Mouse (Mus musculus) layer of hippocampus, adult 18-20 months (tissue): Measurements from ENCODE around the gene Cd8a. TPM values are rescaled to one million over a fixed set of nuclear protein-coding genes. Genes with fewer than 3 reads are reported as not detected.

Source experiments
- DNase-seq, 2 experiments: peaks; one replicate each; pipeline ENCODE4 v3.0.0; 2022; ENCODE audit warnings: low spot score in 2 of 2
- total RNA-seq, 2 experiments: library from RNA; stranded (reverse); gene quantifications; 2 replicates each; pipeline ENCODE4 v1.2.3; 2021

The Cd8a gene
- total RNA-seq, 2 experiments from 2014 or later = not detected

DNA sequence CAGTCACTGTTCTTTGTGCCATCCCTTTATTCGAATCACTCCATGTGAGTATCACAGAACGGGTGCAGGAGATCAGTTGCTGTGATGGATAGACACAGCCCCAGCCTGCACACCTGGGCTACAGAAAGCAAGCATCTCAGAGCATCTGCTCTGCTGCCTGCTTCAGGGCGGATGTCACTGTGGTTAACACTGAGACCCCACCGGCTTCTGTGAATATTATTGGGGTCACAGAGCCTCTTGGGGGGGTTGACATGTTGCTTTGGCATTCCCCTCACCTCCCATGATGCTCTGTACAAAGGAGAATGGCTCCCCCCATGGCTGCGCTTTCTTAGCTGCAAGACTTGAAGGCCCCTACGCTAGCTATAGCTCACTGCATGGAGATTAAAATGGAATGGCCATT is 3.8 kb upstream of the Cd8a start:
- DNase-seq = no peak

DNA sequence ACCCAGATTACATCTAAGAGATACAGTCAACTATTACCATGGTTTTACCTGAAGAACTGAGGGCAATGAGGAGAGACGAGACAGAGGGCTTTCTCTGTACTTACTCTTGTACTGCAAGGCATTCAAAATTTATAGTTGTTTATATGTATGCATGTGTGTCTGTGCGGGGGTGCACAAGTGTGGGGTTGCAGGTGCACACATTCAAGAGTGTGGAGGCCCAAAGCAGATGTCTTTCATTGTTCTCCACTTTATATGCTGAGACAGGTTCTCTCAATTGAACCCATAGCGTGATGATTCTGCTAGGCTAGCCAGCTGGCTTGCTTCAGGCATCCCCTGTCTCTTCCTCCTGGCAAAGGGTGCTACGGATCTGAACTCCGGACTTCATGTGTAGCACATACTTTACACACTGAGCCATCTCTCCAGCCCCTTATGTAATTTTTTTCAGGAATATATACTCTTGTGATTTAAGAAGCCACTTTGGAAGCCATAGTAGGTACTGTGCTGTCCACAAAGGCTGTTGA is 2.1 kb upstream of the Cd8a start:
- DNase-seq = no peak

DNA sequence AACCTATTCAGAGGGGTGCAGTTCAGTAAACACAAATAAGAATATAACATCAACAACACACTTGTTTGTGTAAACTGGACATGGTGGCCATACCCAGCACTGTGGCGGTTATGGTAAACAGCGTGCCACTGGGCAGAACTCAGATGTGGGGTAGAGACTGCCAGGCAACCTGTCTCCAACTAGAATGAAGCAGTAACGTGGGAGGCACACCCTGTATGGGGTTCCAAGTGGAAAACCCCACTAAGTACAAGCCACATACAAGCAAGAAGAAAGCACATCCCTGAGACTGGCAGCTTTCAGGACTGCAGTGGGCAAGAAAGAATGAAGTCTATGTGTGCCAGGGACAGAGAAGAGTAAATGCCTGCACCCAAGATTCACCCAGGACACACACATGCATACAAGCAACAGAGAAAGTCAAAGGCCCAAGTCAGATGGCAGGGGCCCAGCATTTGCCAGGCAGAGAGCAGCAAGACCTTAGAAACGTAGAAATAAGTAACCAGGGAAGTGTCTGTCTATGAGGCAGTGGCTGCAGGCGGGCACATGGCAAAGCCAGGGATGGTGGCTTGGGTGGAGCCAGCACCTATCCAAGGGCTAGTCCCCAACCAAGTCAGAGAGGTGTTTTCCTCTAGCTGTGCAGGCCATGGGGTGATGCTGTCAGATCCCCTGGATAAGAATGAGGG is 1.0 kb upstream of the Cd8a start:
- DNase-seq = no peak

DNA sequence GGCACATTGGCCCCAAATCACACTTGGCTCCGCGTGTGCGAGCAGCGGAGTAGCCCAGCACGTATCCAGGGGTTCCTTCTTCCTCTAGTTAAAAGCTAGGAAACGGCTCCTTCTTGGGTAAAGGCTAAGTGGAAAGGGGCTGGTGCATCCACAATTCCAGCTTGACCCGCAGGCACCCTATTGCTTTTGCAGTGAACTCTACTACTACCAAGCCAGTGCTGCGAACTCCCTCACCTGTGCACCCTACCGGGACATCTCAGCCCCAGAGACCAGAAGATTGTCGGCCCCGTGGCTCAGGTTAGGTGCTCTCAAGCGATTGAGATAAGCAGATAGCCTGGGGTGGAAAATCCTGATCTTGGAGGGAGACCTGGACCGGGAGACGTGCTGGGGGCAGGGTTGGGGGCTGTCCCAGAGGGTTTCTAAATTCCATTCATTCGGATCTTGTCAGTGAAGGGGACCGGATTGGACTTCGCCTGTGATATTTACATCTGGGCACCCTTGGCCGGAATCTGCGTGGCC is 1.1 kb downstream of the Cd8a start:
- DNase-seq = no peak

DNA sequence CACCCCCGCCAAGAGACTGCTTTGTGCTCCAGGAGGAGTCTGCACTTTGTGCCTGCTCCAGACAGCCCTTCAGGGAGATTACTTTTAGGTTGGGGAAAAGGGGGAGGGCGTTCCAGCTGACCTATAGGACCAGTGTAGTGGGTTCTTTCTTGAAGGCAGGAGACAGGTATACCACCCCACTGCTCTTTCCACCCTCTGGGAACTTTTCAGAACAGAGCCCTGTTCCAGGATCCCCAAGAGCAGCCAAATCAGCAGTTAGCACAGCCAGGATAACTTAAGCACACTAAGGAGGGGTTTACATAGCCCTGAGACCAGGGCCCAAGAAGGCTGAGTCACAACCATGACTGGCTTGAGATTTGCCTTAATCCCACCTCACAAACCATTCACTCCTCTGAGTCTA is 1.7 kb downstream of the Cd8a start:
- DNase-seq = no peak

DNA sequence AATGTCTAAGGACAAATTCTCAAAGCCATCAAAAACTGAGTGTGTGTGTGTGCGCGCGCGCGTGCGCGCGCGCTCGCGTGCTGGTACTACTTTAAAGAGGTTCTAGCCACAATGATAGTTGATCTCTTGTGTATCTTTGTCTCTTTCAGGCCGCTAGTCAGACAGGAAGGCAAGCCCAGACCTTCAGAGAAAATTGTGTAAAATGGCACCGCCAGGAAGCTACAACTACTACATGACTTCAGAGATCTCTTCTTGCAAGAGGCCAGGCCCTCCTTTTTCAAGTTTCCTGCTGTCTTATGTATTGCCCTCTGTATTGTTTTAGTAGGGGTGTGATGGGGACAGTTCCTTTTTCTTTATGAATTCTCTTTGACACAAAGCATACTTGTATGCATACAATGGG is 3.5 kb downstream of the Cd8a start:
- DNase-seq = no peak

DNA sequence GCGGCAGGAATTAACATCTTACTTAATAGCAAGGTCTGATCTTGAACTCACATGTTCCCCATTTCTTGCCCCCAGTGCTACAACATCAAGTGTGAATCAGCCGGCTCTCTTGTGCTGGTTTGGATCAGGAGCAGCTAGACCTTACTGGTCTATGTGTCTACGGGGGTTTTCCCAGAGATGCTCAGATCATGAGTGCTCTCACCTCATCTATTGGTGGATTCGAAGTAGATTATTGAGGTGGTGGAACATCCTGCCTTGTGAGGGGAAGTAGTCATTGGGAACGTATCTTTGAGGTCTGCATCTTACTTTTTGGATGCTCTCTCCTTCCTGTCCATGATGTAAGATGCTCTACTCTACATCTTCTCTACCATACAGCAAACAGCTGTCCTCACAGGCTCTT is 8.4 kb downstream of the Cd8a start:
- no peak for DNase-seq

DNA sequence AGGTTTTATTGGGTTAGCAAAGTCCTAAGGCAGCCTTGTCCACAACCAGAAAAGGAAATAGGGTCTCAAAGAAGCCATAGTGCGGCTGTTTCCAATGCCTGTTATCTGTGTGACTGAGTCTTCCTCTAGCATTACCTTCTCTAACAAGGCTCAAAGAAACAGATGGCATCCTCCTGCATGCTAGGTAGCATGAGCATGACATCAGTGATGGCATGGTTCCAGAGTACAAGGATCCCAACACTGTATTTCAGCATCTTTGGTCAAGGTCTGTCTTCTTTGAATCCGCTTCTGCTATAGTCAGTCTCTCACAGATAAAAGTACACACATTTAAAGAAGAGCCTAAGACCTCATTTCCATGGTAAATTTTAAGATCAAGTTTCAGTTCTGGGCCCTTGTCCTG is 17.3 kb downstream of the Cd8a start:
- DNase-seq = no peak

DNA sequence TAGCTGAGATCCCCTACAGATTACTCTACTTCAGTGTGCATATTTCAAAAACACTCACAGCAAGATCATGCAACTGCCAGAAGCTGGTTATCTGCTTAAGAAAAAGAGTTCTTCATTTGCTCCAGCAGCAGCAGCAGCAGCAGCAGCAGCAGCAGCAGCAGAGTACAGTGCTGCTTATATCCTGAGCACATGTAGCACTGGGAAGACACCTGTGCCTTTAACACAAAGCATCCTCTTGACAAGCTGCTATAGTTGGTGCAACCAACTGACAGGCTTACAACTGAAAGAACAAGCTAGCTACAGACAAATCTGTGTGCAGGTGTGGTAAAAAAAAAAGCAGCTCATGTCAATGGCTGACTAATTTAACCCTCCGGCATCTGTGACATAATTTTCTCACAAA is 22.8 kb downstream of the Cd8a start:
- DNase-seq = no peak

DNA sequence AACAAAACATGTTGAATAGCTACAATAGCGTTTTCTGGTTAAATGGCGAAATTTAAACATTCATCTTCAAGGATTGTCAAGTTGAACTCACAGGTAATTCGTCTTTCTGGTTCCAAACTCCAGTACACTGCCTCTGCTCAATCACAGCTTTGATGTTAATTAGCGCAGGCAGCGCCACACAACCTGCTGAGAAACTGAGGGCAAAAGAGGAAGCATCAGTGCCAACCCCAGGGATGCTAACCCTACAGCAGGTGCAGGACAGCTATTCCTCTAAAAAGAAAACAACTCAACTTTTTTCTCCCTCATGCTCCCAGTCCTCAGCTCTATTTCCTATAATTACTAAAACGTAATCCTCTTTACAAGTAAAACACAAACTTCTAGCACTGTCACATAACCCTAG is 23.5 kb downstream of the Cd8a start:
- no peak for DNase-seq

DNA sequence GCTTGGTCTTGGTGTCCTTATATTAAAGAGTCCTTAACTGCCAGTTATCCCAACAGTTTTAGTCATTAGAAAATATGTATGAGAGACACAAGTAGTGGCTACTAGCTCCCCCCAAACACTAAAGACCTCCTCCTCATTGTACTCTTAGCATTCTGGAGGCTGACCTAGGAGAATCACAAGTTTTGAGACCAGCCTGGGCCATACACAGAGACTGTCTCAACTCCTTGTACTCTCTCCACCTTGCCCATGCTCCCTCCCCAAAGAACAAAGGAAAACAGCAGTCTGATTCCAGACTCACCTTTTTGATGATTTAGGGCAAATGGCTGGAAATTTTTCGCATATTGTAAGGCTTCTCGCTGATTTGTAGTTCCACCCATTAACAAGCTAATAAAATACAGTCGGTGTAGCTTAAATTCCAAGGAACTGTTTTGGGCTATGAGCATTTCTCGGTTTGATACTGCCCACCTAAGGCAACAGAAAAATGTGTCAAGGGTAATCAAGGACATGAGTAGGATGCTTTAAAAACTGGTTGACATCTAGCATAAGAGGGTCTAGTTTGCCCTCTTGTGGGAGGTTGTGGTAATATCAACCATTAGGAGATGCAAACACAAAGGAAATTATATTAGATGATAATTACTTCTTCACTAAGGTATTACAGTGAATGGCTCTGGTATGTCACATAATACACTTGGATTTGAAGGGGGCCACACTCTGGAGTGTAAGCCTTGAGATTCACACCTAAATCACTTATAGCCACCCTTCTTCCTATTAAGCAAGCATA is 25.8 kb downstream of the Cd8a start:
- peak in 1 of 2 experiments; percentile 56 for DNase-seq

DNA sequence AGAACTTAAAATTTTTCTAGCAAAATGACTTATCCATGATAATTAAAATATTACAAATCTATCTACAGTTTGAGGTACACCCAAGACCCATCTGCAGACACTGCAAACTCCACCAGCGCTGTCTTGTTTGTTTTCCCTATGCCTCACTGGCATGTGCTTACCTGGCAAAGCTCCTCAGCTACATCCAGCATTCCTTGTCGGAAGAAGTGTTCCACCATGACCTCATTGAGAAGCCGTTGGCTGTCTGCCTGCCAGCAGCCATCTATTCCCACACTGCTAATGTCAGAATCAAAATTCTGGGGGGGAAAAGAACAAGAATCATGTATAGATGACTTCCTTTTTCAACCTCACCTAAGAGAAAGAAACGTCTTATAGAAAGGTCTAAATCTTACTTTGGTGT is 41.4 kb downstream of the Cd8a start:
- DNase-seq = no peak

DNA sequence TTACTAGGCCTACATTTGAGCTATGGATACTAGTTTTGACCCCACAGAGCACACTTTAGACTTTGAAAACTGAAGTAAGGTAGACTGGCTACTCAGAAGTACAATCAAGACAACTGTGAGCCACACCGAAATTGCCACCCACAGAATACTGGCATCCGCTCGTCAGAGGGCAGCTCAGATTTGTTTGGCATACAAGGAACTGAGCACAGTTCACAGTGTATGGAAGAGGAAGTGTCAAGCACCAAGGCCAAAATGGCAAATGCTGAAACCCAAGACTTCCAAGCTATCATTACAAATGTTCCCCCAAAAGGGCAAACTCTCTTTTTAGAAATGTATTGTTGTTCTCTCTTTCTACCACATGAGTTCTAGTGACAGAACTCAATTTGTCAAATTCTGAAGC is 42.2 kb downstream of the Cd8a start:
- DNase-seq = no peak

DNA sequence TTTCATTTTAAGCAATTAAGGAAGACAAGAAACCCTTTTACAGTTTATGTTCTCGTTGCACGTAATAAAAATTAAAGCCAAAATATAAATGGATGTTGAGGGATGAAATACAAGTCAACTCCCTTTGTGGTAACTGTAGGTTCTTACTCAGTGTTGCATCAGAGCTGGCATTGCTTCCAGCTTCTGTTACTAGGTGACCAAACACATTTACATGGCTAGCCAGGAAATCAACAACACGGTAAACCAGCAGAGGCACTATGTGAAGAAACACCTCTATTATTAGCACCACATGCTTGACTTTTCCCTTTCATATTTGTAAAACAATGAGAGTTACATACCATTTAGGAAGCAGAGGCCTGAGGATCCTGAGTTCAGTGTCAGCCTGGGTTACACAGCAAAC is 45.6 kb downstream of the Cd8a start:
- DNase-seq = no peak

DNA sequence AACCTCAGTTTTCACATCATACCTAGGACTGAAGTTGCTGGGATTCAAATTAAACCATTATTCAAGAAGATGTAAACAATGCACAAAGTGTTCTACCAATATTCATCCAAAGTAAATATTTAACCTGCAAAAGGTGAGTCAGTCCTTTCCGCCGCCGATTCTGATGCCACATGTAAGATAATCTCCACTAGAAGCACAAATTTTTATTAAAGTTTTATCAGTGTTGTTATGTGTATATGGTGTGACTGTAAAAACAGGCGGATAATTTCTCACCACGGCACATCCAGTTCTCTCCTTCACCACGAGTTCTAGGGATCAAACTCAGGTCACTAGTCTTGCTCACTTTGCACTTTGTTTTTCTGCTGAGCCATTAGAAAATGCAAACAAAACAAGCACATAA is 47.6 kb downstream of the Cd8a start:
- DNase-seq = no peak

DNA sequence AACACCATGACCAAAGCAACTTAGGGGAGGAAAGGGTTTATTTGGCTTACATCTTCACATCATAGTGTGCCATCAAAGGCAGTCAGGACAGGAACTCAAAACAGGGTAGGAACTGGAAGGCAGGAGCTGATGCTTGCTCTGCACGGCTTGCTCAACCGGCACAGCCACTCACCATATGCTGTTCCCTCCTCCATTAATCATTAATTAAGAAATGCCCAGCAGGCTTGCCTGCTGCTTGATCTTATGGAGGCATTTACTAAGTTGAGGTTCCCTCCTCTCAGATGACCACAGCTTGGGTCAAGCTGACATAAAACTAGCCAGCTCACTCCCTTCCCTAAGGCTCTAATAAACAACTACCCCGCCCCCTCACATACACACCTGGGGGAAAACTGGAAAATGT is 48.9 kb downstream of the Cd8a start:
- DNase-seq = no peak

DNA sequence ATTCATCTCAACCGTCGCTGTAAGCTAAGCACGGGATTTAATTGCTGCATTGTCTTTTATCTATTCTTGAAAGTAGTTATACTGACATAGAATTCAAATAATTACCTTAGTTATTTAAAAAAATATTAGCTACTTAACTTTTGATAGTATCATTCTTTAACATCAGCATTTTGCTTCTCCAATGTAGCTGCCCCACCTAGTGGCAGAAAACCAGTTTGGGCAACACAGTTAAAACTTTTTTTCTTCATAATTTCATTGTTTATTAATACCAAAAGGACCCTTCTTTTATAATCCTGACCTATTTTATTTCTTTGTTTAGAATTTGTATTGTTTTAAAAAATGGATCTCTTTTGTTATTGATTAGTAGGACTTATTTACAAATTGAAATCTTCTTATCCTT is 49.9 kb downstream of the Cd8a start:
- DNase-seq = no peak

DNA sequence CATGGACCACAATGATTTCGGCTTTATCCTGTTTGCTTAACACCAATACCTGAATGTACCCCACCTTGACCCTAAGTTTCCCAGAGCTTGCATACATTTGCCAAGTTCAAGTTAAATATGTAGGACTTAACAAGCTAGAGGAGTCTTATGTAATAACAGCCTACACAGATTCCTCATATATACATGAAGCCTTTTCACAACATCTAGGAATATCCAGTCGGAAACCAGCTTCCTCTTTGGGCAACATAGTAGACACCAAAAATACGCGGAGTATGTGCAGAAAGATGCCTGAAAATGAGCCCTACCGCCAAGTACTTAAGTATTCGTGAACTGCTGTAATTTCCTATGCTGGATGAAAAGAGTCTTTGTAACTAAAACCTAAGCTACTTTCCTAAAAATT is 52.5 kb downstream of the Cd8a start:
- DNase-seq = no peak

DNA sequence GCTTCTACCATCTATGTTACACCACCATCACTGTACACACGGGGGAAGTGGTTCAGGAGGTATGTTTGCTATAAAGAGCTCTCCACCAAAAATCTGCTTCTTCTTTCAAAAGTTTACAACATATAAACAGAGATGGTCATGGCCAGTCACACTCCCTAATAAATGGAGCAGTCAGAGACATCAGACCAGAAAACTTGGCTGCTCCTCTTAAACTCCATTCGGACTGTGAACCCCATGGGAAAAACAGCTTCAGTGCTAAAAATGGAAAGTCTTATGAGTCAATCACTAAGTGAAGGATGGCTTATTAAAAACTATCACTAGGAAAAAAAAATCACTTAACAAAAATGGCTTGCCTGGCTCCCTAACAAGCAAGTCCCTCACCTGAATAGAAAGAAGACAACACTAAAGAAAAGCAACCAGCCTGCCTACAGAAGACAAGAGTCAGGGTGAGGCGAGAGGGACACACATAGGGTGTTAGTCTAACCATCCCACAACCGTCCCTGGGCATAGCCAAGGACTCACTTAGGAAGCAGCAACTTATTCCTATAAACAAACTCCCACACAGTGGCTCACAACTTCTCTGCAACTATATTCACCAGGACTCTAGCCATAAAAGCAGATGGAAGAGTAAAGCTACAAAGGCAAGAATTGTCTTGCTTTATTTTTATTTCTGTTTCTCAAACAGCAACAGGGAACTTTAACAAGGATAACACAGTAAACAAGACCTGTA is 54.9 kb downstream of the Cd8a start:
- DNase-seq = no peak
